Mouse (Mus musculus): Measurements from ENCODE around the gene Paxbp1.

GRCm38 (mm10) chr16:91057261-91057660 is 12.9 kb upstream of the Paxbp1 start:
- no peak for TF ChIP-seq CTCF (IDR thresholded peaks at IDR 0.05; ENCODE audit: borderline replicate concordance, insufficient read depth, low read depth, low read length)
- no peak for TF ChIP-seq POLR2A (IDR thresholded peaks at IDR 0.05; ENCODE audit: borderline replicate concordance, insufficient read depth, low read length)

Data from cerebellum, adult 2 months (tissue).